Mouse (Mus musculus): Measurements from ENCODE around the gene Prorsd1. TPM values are rescaled to one million over a fixed set of nuclear protein-coding genes. Genes with fewer than 3 reads are reported as not detected.

Prorsd1 gene
- total RNA-seq (2023): 20.3 and 22.9 TPM in 2 replicates

GRCm38 (mm10) chr11:29514682-29515412, at the start of gene Prorsd1:
Gene Prorsd1 (minus strand): TSS chr11:29515033.

GRCm38 (mm10) chr11:29547752-29548503, 33.1 kb upstream of the Prorsd1 start, which contains the start of the genes Clhc1 and Rps27a:
Gene Clhc1 (plus strand): TSS chr11:29547950.
Gene Rps27a (minus strand): TSS chr11:29548109.

GRCm38 (mm10) chr11:29525988-29526794, 11.4 kb upstream of the Prorsd1 start, which contains the start of gene Mtif2:
Gene Mtif2 (plus strand): TSS chr11:29526408.

Other genes with a start within 250 kb of the Prorsd1 start
- 18.6 and 33.4 TPM in 2 replicates for gene Ccdc88a, start 141.4 kb downstream of the Prorsd1 start, total RNA-seq (2023)
- gene Mtif2, start 11.4 kb upstream of the Prorsd1 start, total RNA-seq (2023): 8.3 and 9.0 TPM in 2 replicates
- gene Clhc1, start 32.9 kb upstream of the Prorsd1 start, total RNA-seq (2023): 0.18 TPM in 1 of 2 replicates, not detected in the other
- 786 and 909 TPM in 2 replicates for gene Rps27a, start 33.1 kb upstream of the Prorsd1 start, total RNA-seq (2023)
- 111 and 138 TPM in 2 replicates for gene Rtn4, start 177.9 kb upstream of the Prorsd1 start, total RNA-seq (2023)